Mouse (Mus musculus) erythroblast, embryonic 14.5 days (primary cell): ENCODE measurements around the gene Slc4a3. TPM values are rescaled to one million over a fixed set of nuclear protein-coding genes. Genes with fewer than 3 reads are reported as not detected.

Experiments used
- H3K27me3 ChIP-seq: 2 replicates; pipeline ENCODE4 v1.6.1; 2012; ENCODE audit warnings: inconsistent platforms; ENCODE audit not compliant: control insufficient read depth
- H3K36me3 ChIP-seq: 2 replicates; pipeline ENCODE4 v1.6.1; 2012; ENCODE audit warnings: mild to moderate bottlenecking, inconsistent platforms; ENCODE audit not compliant: control insufficient read depth
- H3K4me1 ChIP-seq: 2 replicates; pipeline ENCODE4 v1.6.1; 2012; ENCODE audit warnings: inconsistent platforms; ENCODE audit not compliant: control insufficient read depth
- H3K4me3 ChIP-seq: replicated peaks from 2 replicates; pipeline ENCODE3; 2012; ENCODE audit warnings: moderate library complexity, mild to moderate bottlenecking, inconsistent platforms
- H3K9me3 ChIP-seq: 2 replicates; pipeline ENCODE4 v1.6.1; 2012; ENCODE audit warnings: low read length, inconsistent platforms, mixed read lengths; ENCODE audit not compliant: control insufficient read depth
- GATA1 ChIP-seq: IDR thresholded peaks from 2 replicates; pipeline ENCODE4 v1.6.1; 2012; ENCODE audit warnings: low read length, inconsistent platforms, mixed read lengths
- TAL1 ChIP-seq: IDR thresholded peaks from 3 replicates; pipeline ENCODE4 v1.6.1; 2012; ENCODE audit warnings: low read length, inconsistent platforms, mixed read lengths
- polyA plus RNA-seq: library from polyadenylated mRNA; stranded (reverse); fragments of >175 nt; gene quantifications from 2 replicates; pipeline ENCODE4 v1.2.3, GENCODE M21; 2012

Gene Slc4a3
- polyA plus RNA-seq, 1 experiment, result not detected

GRCm38 (mm10) chr1:75505159-75505955 is 40.7 kb upstream of the Slc4a3 start:
- peaks cover 2% of the 10 kb centered on the region; the same call in 1 of the 2 replicates for H3K4me1 ChIP-seq
- H3K4me3 ChIP-seq, result peak overlapping the region; percentile 58
- peaks cover 7% of the 10 kb centered on the region; the same call in 1 of the 2 replicates for H3K36me3 ChIP-seq

GRCm38 (mm10) chr1:75505956-75506831 is 39.9 kb upstream of the Slc4a3 start, which contains the start of gene Obsl1:
TSS of gene Obsl1 (minus strand) at chr1:75506452.
- peaks cover 7% of the 10 kb centered on the region; the same call in 1 of the 2 replicates for H3K36me3 ChIP-seq
- peaks cover 50% of the 10 kb centered on the region for H3K27me3 ChIP-seq

More at GRCm38 (mm10) chr1:75505159-75505955, 40.7 kb upstream of the Slc4a3 start:
- Histone ChIP-seq H3K27me3 (peaks cover 50% of the 10 kb centered on the region), H3K9me3 (no peaks in the 10 kb centered on the region; the same call in 1 of the 2 replicates)
- TF ChIP-seq TAL1 (no peak), GATA1 (no peak)

GRCm38 (mm10) chr1:75507006-75507405 is 39.1 kb upstream of the Slc4a3 start, which contains the start of gene Inha:
TSS of gene Inha (plus strand) at chr1:75507077.
- peaks cover 50% of the 10 kb centered on the region for H3K27me3 ChIP-seq
- H3K9me3 ChIP-seq, result no peaks in the 10 kb centered on the region; the same call in 1 of the 2 replicates
- H3K4me1 ChIP-seq, result peaks cover 2% of the 10 kb centered on the region; the same call in 1 of the 2 replicates
- TF ChIP-seq GATA1 (no peak), TAL1 (no peak)
- H3K36me3 ChIP-seq, result peaks cover 4% of the 10 kb centered on the region; the same call in 1 of the 2 replicates
- H3K4me3 ChIP-seq, result peak within 1 kb of the TSS; percentile 58

More at GRCm38 (mm10) chr1:75505956-75506831, 39.9 kb upstream of the Slc4a3 start, which contains the start of gene Obsl1:
- TF ChIP-seq GATA1, result no peak
- TF ChIP-seq TAL1, result no peak
- Histone ChIP-seq H3K9me3 (no peaks in the 10 kb centered on the region; the same call in 1 of the 2 replicates), H3K4me3 (peak within 1 kb of the TSS; percentile 58), H3K4me1 (peaks cover 2% of the 10 kb centered on the region; the same call in 1 of the 2 replicates)

- no peaks in the 10 kb centered on the region; the same call in 1 of the 2 replicates for H3K9me3 ChIP-seq
- H3K4me1 ChIP-seq, result peaks cover 2% of the 10 kb centered on the region; the same call in 1 of the 2 replicates
- no peaks in the 10 kb centered on the region for H3K36me3 ChIP-seq
- peaks cover 36% of the 10 kb centered on the region for H3K27me3 ChIP-seq
- H3K4me3 ChIP-seq, result no peak overlapping the region
- TF ChIP-seq TAL1 (no peak), GATA1 (no peak)
Measured at GRCm38 (mm10) chr1:75509586-75509985, 36.5 kb upstream of the Slc4a3 start.

GRCm38 (mm10) chr1:75510154-75510553 is 35.9 kb upstream of the Slc4a3 start:
- Histone ChIP-seq H3K4me3 (no peak overlapping the region), H3K27me3 (peaks cover 30% of the 10 kb centered on the region), H3K36me3 (no peaks in the 10 kb centered on the region), H3K9me3 (no peaks in the 10 kb centered on the region; the same call in 1 of the 2 replicates), H3K4me1 (peaks cover 2% of the 10 kb centered on the region; the same call in 1 of the 2 replicates)
- TF ChIP-seq GATA1 (no peak), TAL1 (no peak)

- H3K27me3 ChIP-seq, result peaks cover 16% of the 10 kb centered on the region
- no peaks in the 10 kb centered on the region for H3K36me3 ChIP-seq
- TF ChIP-seq GATA1, result no peak
- TF ChIP-seq TAL1, result no peak
Measured at GRCm38 (mm10) chr1:75511437-75512210, 34.4 kb upstream of the Slc4a3 start.

GRCm38 (mm10) chr1:75512550-75512949 is 33.5 kb upstream of the Slc4a3 start:
- Histone ChIP-seq H3K9me3 (no peaks in the 10 kb centered on the region), H3K36me3 (no peaks in the 10 kb centered on the region), H3K4me3 (no peak overlapping the region), H3K27me3 (peaks cover 7% of the 10 kb centered on the region), H3K4me1 (no peaks in the 10 kb centered on the region)
- TF ChIP-seq GATA1 (no peak), TAL1 (no peak)

More at GRCm38 (mm10) chr1:75511437-75512210, 34.4 kb upstream of the Slc4a3 start:
- no peaks in the 10 kb centered on the region for H3K9me3 ChIP-seq
- no peak overlapping the region for H3K4me3 ChIP-seq
- H3K4me1 ChIP-seq, result no peaks in the 10 kb centered on the region
